Comparison of ENCODE assay signal across 9 mouse cellular contexts in the genomic region with DNA sequence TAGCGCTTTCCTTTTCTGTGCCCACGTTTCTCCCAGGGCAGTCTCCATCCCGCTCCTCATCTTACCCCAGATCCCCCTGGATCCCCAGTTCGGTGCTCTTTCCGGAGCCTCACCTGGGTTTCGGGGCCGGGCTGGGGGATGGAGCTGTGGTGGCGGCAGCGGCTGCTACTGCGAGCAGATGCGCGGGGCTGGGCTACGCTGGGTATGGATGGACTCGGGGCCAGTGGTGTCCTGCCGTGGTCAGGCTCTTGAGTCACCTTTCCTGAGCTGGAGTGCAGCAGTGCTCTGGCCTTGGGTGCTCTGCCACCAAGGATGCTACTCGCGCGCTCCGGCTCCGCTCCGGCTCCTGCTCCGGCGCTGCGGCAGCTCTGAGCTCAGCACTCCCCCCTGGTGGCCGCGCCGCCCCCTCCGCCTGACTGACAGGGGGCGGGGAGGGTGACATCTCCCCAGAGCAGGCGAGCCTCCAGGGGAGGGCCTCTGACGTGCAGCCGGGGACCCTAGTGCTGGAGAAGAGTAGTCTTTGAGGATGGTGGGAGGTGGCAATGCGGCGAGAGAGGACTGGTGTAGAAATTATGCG. TPM values are rescaled to one million over a fixed set of nuclear protein-coding genes. Genes with fewer than 3 reads are reported as not detected.
DNase-seq lines count a peak whose midpoint lies in the region; ATAC-seq and TF ChIP-seq lines count a peak whose summit lies in the region.
"Had no signal": no experiment of that assay in that cellular context is flagged by ENCODE, and none has a peak within 500 bp of the region (broad histone marks: within the 10 kb centered on the region; RNA-seq: fewer than 3 reads in every experiment).

Gene Sncb (minus strand): TSS at position 404 of the 577 bp plus-strand sequence.

- intact Hi-C loops in heart, adult 2 months (cut with DNase I): no loop called here
- intact Hi-C loops in left cerebral cortex, postnatal 36 days (cut with DNase I): no loop called here

- peak within 1 kb of the TSS; percentile 84 for H3K4me2 ChIP-seq in forebrain, postnatal 0 days (ENCODE audit: low read depth)
- H3K4me2 ChIP-seq in hindbrain, embryonic 16.5 days (ENCODE audit: low read length): peak within 1 kb of the TSS; percentile 79
- peak within 1 kb of the TSS; percentile 88 for H3K4me2 ChIP-seq in midbrain, embryonic 13.5 days (replicated peaks)

- 3% methylated on average over 35 of the region's 35 CpGs for WGBS in heart, adult 2 months
- under 1% methylated on average over 35 of the region's 35 CpGs for WGBS in forebrain, postnatal 0 days
- WGBS in hindbrain, embryonic 16.5 days: 2% methylated on average over 33 of the region's 35 CpGs
- WGBS in midbrain, embryonic 13.5 days: under 1% methylated on average over 35 of the region's 35 CpGs

- peak; percentile 34 to 57 for DNase-seq in heart, adult 2 months
- DNase-seq in heart, adult 11 months: no peak
- DNase-seq in cerebellum, adult 18-20 months: peak; percentile 93 to 96
- DNase-seq in forebrain, postnatal 0 days: peak; percentile 91
- peak; percentile 85 to 88 for DNase-seq in left cerebral cortex, postnatal 36 days (ENCODE audit: low spot score in 2 of 2)
- DNase-seq in spleen, postnatal 36 days (ENCODE audit: low spot score in 2 of 2): peak; percentile 17 to 32

- no peak for TF ChIP-seq EP300 in heart, adult 2 months (IDR thresholded peaks at IDR 0.05; ENCODE audit: insufficient read depth, low read depth, low read length)

- no peaks in the 10 kb centered on the region for H3K9me3 ChIP-seq in forebrain, postnatal 0 days (ENCODE audit: low read length)
- no peaks in the 10 kb centered on the region for H3K9me3 ChIP-seq in hindbrain, embryonic 16.5 days (ENCODE audit: control insufficient read depth, low read length)
- H3K9me3 ChIP-seq in midbrain, embryonic 13.5 days: no peaks in the 10 kb centered on the region

- peak; percentile 94 for ATAC-seq in forebrain, postnatal 0 days
- ATAC-seq in hindbrain, embryonic 16.5 days: peak; percentile 86
- peak; percentile 86 for ATAC-seq in midbrain, embryonic 13.5 days

- H3K79me2 ChIP-seq in heart, adult 2 months (replicated peaks; ENCODE audit: control insufficient read depth, insufficient read depth, low read length): no peaks in the 10 kb centered on the region

- H3K4me3 ChIP-seq in heart, adult 2 months: no peak within 1 kb of the TSS
- peak within 1 kb of the TSS; percentile 61 for H3K4me3 ChIP-seq in forebrain, postnatal 0 days (ENCODE audit: low read depth, low read length)
- H3K4me3 ChIP-seq in hindbrain, embryonic 16.5 days (ENCODE audit: low read length): peak within 1 kb of the TSS; percentile 68
- H3K4me3 ChIP-seq in midbrain, embryonic 13.5 days (replicated peaks): peak within 1 kb of the TSS; percentile 54

- TF ChIP-seq CTCF in heart, adult 2 months (IDR thresholded peaks at IDR 0.05): peak; percentile 75
- peak; percentile 94 for TF ChIP-seq CTCF in forebrain, postnatal 0 days (IDR thresholded peaks at IDR 0.05; ENCODE audit: low read depth)

- H3K36me3 ChIP-seq in heart, adult 2 months (ENCODE audit: control insufficient read depth, insufficient read depth, low read length): no peaks in the 10 kb centered on the region
- no peaks in the 10 kb centered on the region for H3K36me3 ChIP-seq in forebrain, postnatal 0 days (ENCODE audit: insufficient read depth)
- H3K36me3 ChIP-seq in hindbrain, embryonic 16.5 days (ENCODE audit: control insufficient read depth, insufficient read depth, low read length): no peaks in the 10 kb centered on the region
- no peaks in the 10 kb centered on the region for H3K36me3 ChIP-seq in midbrain, embryonic 13.5 days

- H3K27ac ChIP-seq in heart, adult 2 months: no peak within 1 kb of the TSS
- H3K27ac ChIP-seq in forebrain, postnatal 0 days (ENCODE audit: low read depth, low read length): peak within 1 kb of the TSS; percentile 72
- peak within 1 kb of the TSS; percentile 79 for H3K27ac ChIP-seq in hindbrain, embryonic 16.5 days (ENCODE audit: low read depth, low read length)
- peak within 1 kb of the TSS; percentile 25; the same call in 1 of the 2 replicates for H3K27ac ChIP-seq in midbrain, embryonic 13.5 days
- H3K27ac ChIP-seq: macrophage had no signal

- peaks cover 9% of the 10 kb centered on the region; the same call in 1 of the 2 replicates for H3K27me3 ChIP-seq in heart, adult 2 months (ENCODE audit: control insufficient read depth, insufficient read depth, low read length)
- H3K27me3 ChIP-seq in forebrain, postnatal 0 days (ENCODE audit: insufficient read depth, low read length): peaks cover 15% of the 10 kb centered on the region; the same call in 1 of the 2 replicates
- H3K27me3 ChIP-seq in hindbrain, embryonic 16.5 days (replicated peaks; ENCODE audit: control insufficient read depth, insufficient read depth, low read length): peaks cover 5% of the 10 kb centered on the region
- peaks cover 64% of the 10 kb centered on the region for H3K27me3 ChIP-seq in midbrain, embryonic 13.5 days

- no peak within 1 kb of the TSS for H3K9ac ChIP-seq in heart, adult 2 months (ENCODE audit: low read depth, low read length)
- H3K9ac ChIP-seq in forebrain, postnatal 0 days: peak within 1 kb of the TSS; percentile 65
- peak within 1 kb of the TSS; percentile 85 for H3K9ac ChIP-seq in hindbrain, embryonic 16.5 days (ENCODE audit: low read depth, low read length)
- H3K9ac ChIP-seq in midbrain, embryonic 13.5 days (replicated peaks): peak within 1 kb of the TSS; percentile 76

- no peak for TF ChIP-seq POLR2A in heart, adult 2 months (IDR thresholded peaks at IDR 0.05; ENCODE audit: insufficient read depth, low read depth, low read length)

- H3K4me1 ChIP-seq in heart, adult 2 months (ENCODE audit: control insufficient read depth, insufficient read depth, low read length): no peaks in the 10 kb centered on the region
- peaks cover 2% of the 10 kb centered on the region; the same call in 1 of the 2 replicates for H3K4me1 ChIP-seq in forebrain, postnatal 0 days (ENCODE audit: insufficient read depth)
- peaks cover 18% of the 10 kb centered on the region for H3K4me1 ChIP-seq in hindbrain, embryonic 16.5 days (ENCODE audit: control insufficient read depth, insufficient read depth, low read depth, low read length)
- H3K4me1 ChIP-seq in midbrain, embryonic 13.5 days (replicated peaks): peaks cover 16% of the 10 kb centered on the region

RNA-seq across cellular contexts. Expression of gene Sncb, which starts in this region (rescaled TPM):
- not detected for total RNA-seq in heart, adult 2 months (2021)
- 0.20 and 0.31 TPM in 2 replicates for polyA plus RNA-seq in heart, adult 2 months (2012; rRNA removed)
- total RNA-seq in forebrain, postnatal 0 days (2014; rRNA removed): 32.7 and 38.1 TPM in 2 replicates
- polyA plus RNA-seq in forebrain, postnatal 0 days (2015; fragmentation: Nextera tagmentation; extraction: Ambion mirVana): 122 and 137 TPM in 2 replicates
- polyA plus RNA-seq in hindbrain, embryonic 16.5 days (2015; fragmentation: Nextera tagmentation; extraction: Ambion mirVana): 130 and 157 TPM in 2 replicates
- total RNA-seq in left cerebral cortex, postnatal 36 days (2021): 1,000 to 10,000 TPM in 1 of 2 experiments, 100 to 1,000 TPM in 1; 882 to 1,002 TPM
- 8.9 and 10.0 TPM in 2 replicates for polyA plus RNA-seq in midbrain, embryonic 13.5 days (2015; fragmentation: Nextera tagmentation; extraction: Ambion mirVana)
- polyA plus RNA-seq: macrophage had no signal

Comparison
In these comparisons a context has a peak if more than half of its experiments do, and no peak if none do; other contexts are left out.
1. RNA of gene Sncb (total RNA-seq): 882 to 1,002 TPM in left cerebral cortex, postnatal 36 days and 32.7 to 38.1 TPM in forebrain, postnatal 0 days; not detected in heart, adult 2 months; every median in the first group is over 10 times any median in the second.
2. RNA of gene Sncb (total RNA-seq): 882 to 1,002 TPM in left cerebral cortex, postnatal 36 days; 32.7 to 38.1 TPM in forebrain, postnatal 0 days; every median in the first group is over 10 times any median in the second.
3. RNA of gene Sncb (polyA plus RNA-seq): 130 to 157 TPM in hindbrain, embryonic 16.5 days and 122 to 137 TPM in forebrain, postnatal 0 days; 8.9 to 10.0 TPM in midbrain, embryonic 13.5 days and 0.20 to 0.31 TPM in heart, adult 2 months; every median in the first group is over 10 times any median in the second.
4. Peak in DNase-seq in heart, adult 2 months; RNA of the gene not detected or under 1 TPM.
5. Peak in every context shown above with its lines, with median percentiles within 50 percentile points of each other: ATAC-seq and H3K4me2 ChIP-seq.